Mouse (Mus musculus) kidney, postnatal 36 days (tissue): ENCODE measurements at regions not wholly inside any gene's neighbourhood (a gene's known extent, or its start where the extent isn't known, plus 50 kb on each side); places are given as distances from the start of the nearest gene placed in this dataset.

Source experiments
- DNase-seq, 2 experiments: peaks; one replicate each; pipeline ENCODE4 v3.0.0; 2021 to 2022; ENCODE audit warnings: mixed read lengths in 2 of 2

DNA sequence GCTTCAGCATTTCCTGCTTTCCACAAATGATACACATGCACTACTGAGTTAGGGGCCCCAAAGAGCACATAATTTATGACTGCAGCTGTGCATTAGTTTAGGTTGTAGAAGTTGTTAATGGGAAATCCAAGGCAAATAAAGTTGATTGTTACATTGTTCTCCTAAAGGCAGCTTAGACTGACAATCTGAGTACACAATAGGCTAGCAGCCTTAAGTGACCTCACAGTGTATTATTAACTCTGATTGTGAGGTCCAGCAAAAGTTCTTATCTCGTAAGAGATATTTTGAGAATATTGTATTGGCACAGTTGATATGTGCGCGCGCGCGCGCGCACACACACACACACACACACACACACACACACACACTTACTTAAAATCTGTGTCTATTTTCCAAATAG lies 70.5 kb upstream of the Yae1d1 start:
- DNase-seq, result no peak

GRCm38 (mm10) chr13:18060265-18060664 lies 67.1 kb upstream of the Yae1d1 start:
- DNase-seq, result no peak

DNA sequence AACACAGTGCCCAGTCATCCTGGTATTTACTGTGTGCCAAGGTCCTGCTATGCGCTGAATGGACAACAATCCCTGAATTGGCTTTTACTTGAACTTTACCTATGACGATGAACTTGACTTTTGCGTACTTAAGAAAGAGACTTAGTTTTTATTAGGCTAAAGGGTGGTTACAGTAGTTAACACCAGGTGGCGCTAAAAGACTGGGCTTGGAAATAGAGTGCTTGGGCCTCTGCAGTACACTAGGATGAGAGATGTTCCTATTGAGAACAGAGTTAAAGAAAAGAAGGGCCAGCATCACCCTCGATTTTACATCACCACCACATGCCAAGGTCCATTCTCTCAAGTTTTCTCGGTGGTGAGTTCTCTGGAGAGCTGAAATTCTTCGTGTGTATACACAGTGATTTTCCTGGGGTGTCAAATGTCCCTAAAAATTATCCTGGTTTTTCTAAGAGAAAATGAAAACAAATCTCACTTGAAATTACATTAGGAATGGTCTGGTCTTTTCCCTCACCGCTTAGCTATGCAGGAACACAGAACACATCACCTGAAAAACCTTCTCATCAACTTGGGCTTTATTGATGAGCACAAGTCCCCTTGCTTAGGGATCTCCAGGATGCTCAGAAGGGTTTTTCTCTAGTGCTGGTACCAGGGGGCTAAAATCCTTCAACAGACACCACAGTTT lies 64.2 kb upstream of the Yae1d1 start:
- peak; percentile 51 to 62 for DNase-seq

- no peak for DNase-seq
These were observed 63.7 kb upstream of the Yae1d1 start for GRCm38 (mm10) chr13:18056816-18057215.

DNA sequence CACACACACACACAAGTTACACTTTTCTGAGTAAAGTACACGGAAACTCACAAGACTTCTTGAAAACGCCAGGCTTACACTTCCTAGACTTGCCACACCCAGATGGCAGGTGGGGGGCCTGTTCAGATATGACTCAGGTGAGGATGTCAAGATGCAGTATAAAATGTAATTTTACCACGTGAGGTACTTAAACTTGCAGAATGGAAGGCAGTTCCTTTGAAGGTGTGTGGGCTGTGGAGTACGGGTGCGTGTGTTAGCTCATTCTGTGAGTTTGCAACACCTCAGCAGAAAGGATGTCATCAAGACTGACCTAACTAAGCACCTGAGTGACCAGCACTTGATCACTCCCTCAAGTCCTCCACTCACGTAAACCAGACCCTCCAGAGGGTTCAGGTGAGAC lies 50.0 kb upstream of the Yae1d1 start:
- DNase-seq, result no peak
